Mouse (Mus musculus) small intestine, adult 2 months (tissue): ENCODE measurements at regions not wholly inside any gene's neighbourhood (a gene's known extent, or its start where the extent isn't known, plus 50 kb on each side); places are given as distances from the start of the nearest gene placed in this dataset.

ENCODE experiments used
- CTCF ChIP-seq: fragments of 200-500 bp; IDR thresholded peaks from 2 replicates; pipeline ENCODE4 v1.5.1; 2012; ENCODE audit warnings: low read depth, mild to moderate bottlenecking, control low read depth, inconsistent platforms, low read length, moderate library complexity, mixed read lengths; ENCODE audit not compliant: insufficient replicate concordance, insufficient read length; ENCODE audit errors: extremely low read depth
- POLR2A ChIP-seq: fragments of 200-500 bp; IDR thresholded peaks from 2 replicates; pipeline ENCODE4 v1.6.1; 2012; ENCODE audit warnings: low read depth, mild to moderate bottlenecking, control low read depth, inconsistent platforms, low read length, moderate library complexity

GRCm38 (mm10) chr13:5306688-5307087 lies 554.6 kb upstream of the Klf6 start:
- no peak for TF ChIP-seq CTCF
- TF ChIP-seq POLR2A: no peak
